Mouse (Mus musculus) bone marrow macrophage, adult 2 months (primary cell): ENCODE measurements around the gene Idh3g.

Experiments used
- CTCF ChIP-seq: IDR thresholded peaks from 2 replicates; pipeline ENCODE4 v1.5.1; 2012; ENCODE audit warnings: low read depth, mild to moderate bottlenecking, low read length, moderate library complexity
- POLR2A ChIP-seq: IDR thresholded peaks from 2 replicates; pipeline ENCODE4 v1.6.1; 2012; ENCODE audit warnings: mild to moderate bottlenecking, low read depth, low read length, borderline replicate concordance

GRCm38 (mm10) chrX:73744774-73745481, 41.8 kb downstream of the Idh3g start:
- TF ChIP-seq CTCF (no peak), POLR2A (no peak)
